ENCODE assay signal across 9 mouse cellular contexts in the genomic region with DNA sequence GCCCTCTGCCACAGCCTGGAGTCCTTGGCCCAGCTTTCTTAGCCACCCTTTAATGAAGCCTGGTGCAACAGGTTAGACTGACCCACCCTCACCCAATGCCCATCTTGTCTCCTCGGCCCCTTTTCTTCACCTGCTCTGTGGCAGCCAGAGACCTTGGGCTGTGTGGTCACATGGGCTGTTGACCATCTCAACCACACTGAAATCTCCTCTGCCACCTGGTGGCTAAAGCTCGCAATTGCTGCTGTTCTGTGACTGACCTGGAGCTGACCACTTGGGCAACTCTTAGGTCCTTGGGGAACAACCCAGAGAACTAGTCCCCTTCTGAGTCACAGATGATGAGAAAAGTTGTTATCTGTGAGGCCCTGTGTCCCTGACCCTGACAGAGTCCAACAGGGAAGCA.
A peak's percentile ranks its signal among the peaks of the same experiment; 100 is the strongest.
DNase-seq lines count a peak whose midpoint lies in the region; ATAC-seq lines count a peak whose summit lies in the region.
"Had no signal": no experiment of that assay in that cellular context is flagged by ENCODE, and none has a peak within 500 bp of the region (broad histone marks: within the 10 kb centered on the region; RNA-seq: fewer than 3 reads in every experiment).

No protein-coding gene starts in this region.

- no peak overlapping the region for H3K9ac ChIP-seq in forebrain, embryonic 13.5 days
- H3K9ac ChIP-seq: stomach, embryonic 15.5 days had no signal

- no peaks in the 10 kb centered on the region for H3K36me3 ChIP-seq in forebrain, embryonic 10.5 days (replicated peaks)
- no peaks in the 10 kb centered on the region for H3K36me3 ChIP-seq in forebrain, embryonic 13.5 days (ENCODE audit: poor library complexity, severe bottlenecking)
- H3K36me3 ChIP-seq: stomach, embryonic 15.5 days had no signal

- H3K4me3 ChIP-seq in forebrain, embryonic 10.5 days: no peak overlapping the region
- no peak overlapping the region for H3K4me3 ChIP-seq in forebrain, embryonic 13.5 days
- H3K4me3 ChIP-seq: stomach, embryonic 15.5 days had no signal

- no peak overlapping the region for H3K4me2 ChIP-seq in forebrain, embryonic 13.5 days
- H3K4me2 ChIP-seq: stomach, embryonic 15.5 days had no signal

- WGBS in forebrain, embryonic 10.5 days: 16% methylated on average over 2 of the region's 2 CpGs
- WGBS in forebrain, embryonic 13.5 days: 18% methylated on average over 2 of the region's 2 CpGs

- H3K9me3 ChIP-seq in forebrain, embryonic 10.5 days: no peaks in the 10 kb centered on the region
- H3K9me3 ChIP-seq in forebrain, embryonic 13.5 days (replicated peaks): no peaks in the 10 kb centered on the region
- H3K9me3 ChIP-seq: stomach, embryonic 15.5 days had no signal

- ATAC-seq in forebrain, embryonic 13.5 days: no peak
- ATAC-seq in granulocyte monocyte progenitor cell, adult 5-6 weeks (replicated peaks; ENCODE audit: poor library complexity, severe bottlenecking): peak; percentile 59

- peak; percentile 73 for DNase-seq in forebrain, embryonic 10.5 days (ENCODE audit: extremely low spot score, low spot score)
- DNase-seq in Muller cell, postnatal 12 days (ENCODE audit: inconsistent ontology term): peak; percentile 58
- peak; percentile 84 to 88 for DNase-seq in cerebellum, postnatal 10 days
- peak; percentile 85 for DNase-seq in kidney, postnatal 10 days
- peak; percentile 89 for DNase-seq in lung, postnatal 10 days
- DNase-seq in spleen, postnatal 10 days (ENCODE audit: low spot score in 2 of 2): peak; percentile 17 to 47

- no peaks in the 10 kb centered on the region for H3K27me3 ChIP-seq in forebrain, embryonic 10.5 days (ENCODE audit: poor library complexity, severe bottlenecking)
- H3K27me3 ChIP-seq in forebrain, embryonic 13.5 days: no peaks in the 10 kb centered on the region
- H3K27me3 ChIP-seq: stomach, embryonic 15.5 days had no signal

- peaks cover 50% of the 10 kb centered on the region for H3K4me1 ChIP-seq in forebrain, embryonic 10.5 days
- no peaks in the 10 kb centered on the region for H3K4me1 ChIP-seq in forebrain, embryonic 13.5 days

- no peak overlapping the region for H3K27ac ChIP-seq in forebrain, embryonic 10.5 days
- no peak overlapping the region for H3K27ac ChIP-seq in forebrain, embryonic 13.5 days
- H3K27ac ChIP-seq: stomach, embryonic 15.5 days had no signal

Comparison
In these comparisons a context has a peak if more than half of its experiments do, and no peak if none do; other contexts are left out.
1. DNase-seq: peak in every context shown above with its lines; median percentile 89 in lung, postnatal 10 days; 86 in cerebellum, postnatal 10 days; 85 in kidney, postnatal 10 days; 73 in forebrain, embryonic 10.5 days; 58 in Muller cell, postnatal 12 days; 32 in spleen, postnatal 10 days.